Mouse (Mus musculus) heart, adult 2 months (tissue): ENCODE measurements at regions not wholly inside any gene's neighbourhood (a gene's known extent, or its start where the extent isn't known, plus 50 kb on each side); places are given as distances from the start of the nearest gene placed in this dataset.
"Not testable (repeated sequence)": the region's sequence is repeated elsewhere in the genome, so short reads cannot be mapped to it uniquely, and the experiment has no call there.

Experiments used
- DNase-seq, 2 experiments: peaks; one replicate each; pipeline ENCODE4 v3.0.0; 2021
- H3K27ac ChIP-seq: fragments of 200-600 bp; 2 replicates; pipeline ENCODE4 v1.8.1; 2022
- H3K27me3 ChIP-seq: fragments of 200-500 bp; 2 replicates; pipeline ENCODE4 v1.6.1; 2012; ENCODE audit warnings: mild to moderate bottlenecking, low read length, inconsistent platforms, mixed read lengths; ENCODE audit not compliant: control insufficient read depth, insufficient read depth
- H3K36me3 ChIP-seq: fragments of 200-500 bp; 2 replicates; pipeline ENCODE4 v1.6.1; 2012; ENCODE audit warnings: low read length, inconsistent platforms; ENCODE audit not compliant: control insufficient read depth, insufficient read depth
- H3K4me1 ChIP-seq: fragments of 200-500 bp; 2 replicates; pipeline ENCODE4 v1.6.1; 2011; ENCODE audit warnings: low read length; ENCODE audit not compliant: control insufficient read depth, insufficient read depth
- H3K4me3 ChIP-seq: fragments of 200-600 bp; 2 replicates; pipeline ENCODE4 v1.8.1; 2022
- H3K79me2 ChIP-seq: fragments of 200-500 bp; replicated peaks from 2 replicates; pipeline ENCODE4 v1.6.1; 2012; ENCODE audit warnings: mild to moderate bottlenecking, inconsistent platforms, low read length, moderate library complexity, mixed read lengths; ENCODE audit not compliant: control insufficient read depth, insufficient read depth
- H3K9ac ChIP-seq: fragments of 200-500 bp; 2 replicates; pipeline ENCODE4 v1.6.1; 2012; ENCODE audit warnings: low read depth, mild to moderate bottlenecking, control low read depth, inconsistent platforms, low read length, mixed read lengths
- CTCF ChIP-seq: fragments of 200-600 bp; IDR thresholded peaks from 2 replicates; pipeline ENCODE4 v1.8.1; 2022; ENCODE audit warnings: antibody characterized with exemption, mild to moderate bottlenecking, moderate library complexity
- EP300 ChIP-seq: fragments of 200-500 bp; IDR thresholded peaks from 2 replicates; pipeline ENCODE4 v1.6.1; 2011; ENCODE audit warnings: low read depth, low read length, control low read depth; ENCODE audit not compliant: insufficient read depth
- POLR2A ChIP-seq: fragments of 200-500 bp; IDR thresholded peaks from 2 replicates; pipeline ENCODE4 v1.6.1; 2011; ENCODE audit warnings: mild to moderate bottlenecking, low read depth, low read length, control low read depth; ENCODE audit not compliant: insufficient read depth
- WGBS: fragments of 180-500 bp; shearing (Covaris S2); methylation state at CpG from one replicate; pipeline ENCODE4 v1.1.7; 2018; 5-methylcytosine and 5-hydroxymethylcytosine counted together
- intact Hi-C: fragments of 180-260 bp; cut with DNase I; formaldehyde crosslinking; loops from one replicate; pipeline ENCODE4 v1.15.1; 2025

- Histone ChIP-seq H3K27me3 (no peaks in the 10 kb centered on the region), H3K27ac (no peak overlapping the region), H3K4me3 (no peak overlapping the region), H3K36me3 (no peaks in the 10 kb centered on the region), H3K4me1 (no peaks in the 10 kb centered on the region), H3K79me2 (no peaks in the 10 kb centered on the region), H3K9ac (no peak overlapping the region)
- intact Hi-C loops = no loop called here
- DNase-seq = no peak
- 90% methylated on average over 5 of the region's 5 CpGs for WGBS
- TF ChIP-seq CTCF (peak; percentile 16), POLR2A (no peak), EP300 (no peak)
These were observed 89.7 kb upstream of the Shb start for GRCm38 (mm10) chr4:45622017-45622416.

GRCm38 (mm10) chr4:45617126-45617525 lies 84.9 kb upstream of the Shb start:
- intact Hi-C loops = no loop called here
- no peak overlapping the region for H3K4me3 ChIP-seq
- H3K27me3 ChIP-seq = no peaks in the 10 kb centered on the region
- H3K27ac ChIP-seq = no peak overlapping the region
- WGBS = 26% methylated on average over 3 of the region's 3 CpGs
- no peak overlapping the region for H3K9ac ChIP-seq
- no peak for TF ChIP-seq CTCF
- TF ChIP-seq POLR2A = no peak
- no peaks in the 10 kb centered on the region for H3K36me3 ChIP-seq
- no peaks in the 10 kb centered on the region for H3K79me2 ChIP-seq
- H3K4me1 ChIP-seq = no peaks in the 10 kb centered on the region
- no peak for DNase-seq

GRCm38 (mm10) chr4:45613498-45613897 lies 81.2 kb upstream of the Shb start:
- WGBS = 73% methylated on average over 3 of the region's 3 CpGs
- H3K36me3 ChIP-seq, H3K27me3 ChIP-seq, H3K4me3 ChIP-seq, H3K79me2 ChIP-seq, H3K4me1 ChIP-seq, DNase-seq, H3K27ac ChIP-seq, H3K9ac ChIP-seq: not testable (repeated sequence)
- intact Hi-C loops = loop anchor here (2.0 kb wide), 1 partner anchor 197 kb away; no protein-coding TSS in a partner anchor

GRCm38 (mm10) chr4:45612132-45612531 lies 79.9 kb upstream of the Shb start:
- no peaks in the 10 kb centered on the region for H3K4me1 ChIP-seq
- TF ChIP-seq EP300 (no peak), CTCF (peak; percentile 78)
- WGBS = 21% methylated on average over 5 of the region's 5 CpGs
- no peak overlapping the region for H3K27ac ChIP-seq
- H3K36me3 ChIP-seq = no peaks in the 10 kb centered on the region
- H3K79me2 ChIP-seq = no peaks in the 10 kb centered on the region
- H3K9ac ChIP-seq = no peak overlapping the region
- no peak overlapping the region for H3K4me3 ChIP-seq
- no peaks in the 10 kb centered on the region for H3K27me3 ChIP-seq
- intact Hi-C loops = loop anchor here (2.0 kb wide), 1 partner anchor 195 kb away; no protein-coding TSS in a partner anchor
- peak; percentile 33 to 69 for DNase-seq

GRCm38 (mm10) chr4:45610937-45611336 lies 78.7 kb upstream of the Shb start:
- no peak overlapping the region for H3K27ac ChIP-seq

GRCm38 (mm10) chr4:45606578-45606977 lies 74.3 kb upstream of the Shb start:
- intact Hi-C loops = no loop called here
- WGBS = 32% methylated on average over 7 of the region's 7 CpGs
- H3K27ac ChIP-seq = no peak overlapping the region
- H3K79me2 ChIP-seq = no peaks in the 10 kb centered on the region
- no peak for DNase-seq
- no peaks in the 10 kb centered on the region for H3K27me3 ChIP-seq
- H3K9ac ChIP-seq = no peak overlapping the region
- TF ChIP-seq EP300 (no peak), POLR2A (no peak), CTCF (no peak)
- no peaks in the 10 kb centered on the region for H3K4me1 ChIP-seq
- no peak overlapping the region for H3K4me3 ChIP-seq
- no peaks in the 10 kb centered on the region for H3K36me3 ChIP-seq

More at GRCm38 (mm10) chr4:45610937-45611336, 78.7 kb upstream of the Shb start:
- intact Hi-C loops = no loop called here
- Histone ChIP-seq H3K36me3 (no peaks in the 10 kb centered on the region), H3K27me3 (no peaks in the 10 kb centered on the region), H3K79me2 (no peaks in the 10 kb centered on the region), H3K4me1 (no peaks in the 10 kb centered on the region), H3K4me3 (no peak overlapping the region), H3K9ac (no peak overlapping the region)
- no peak for DNase-seq
- WGBS = 80% methylated on average over 5 of the region's 5 CpGs
- no peak for TF ChIP-seq EP300
- TF ChIP-seq POLR2A = no peak
- no peak for TF ChIP-seq CTCF

- Histone ChIP-seq H3K4me3 (no peak overlapping the region), H3K4me1 (no peaks in the 10 kb centered on the region), H3K27me3 (no peaks in the 10 kb centered on the region), H3K27ac (no peak overlapping the region), H3K79me2 (no peaks in the 10 kb centered on the region), H3K36me3 (no peaks in the 10 kb centered on the region), H3K9ac (no peak overlapping the region)
- intact Hi-C loops = no loop called here
- DNase-seq = peak in 1 of 2 experiments; percentile 8
- TF ChIP-seq CTCF (no peak), POLR2A (no peak), EP300 (no peak)
- WGBS = 84% methylated on average over 4 of the region's 4 CpGs
These were observed 73.4 kb upstream of the Shb start for GRCm38 (mm10) chr4:45605681-45606080.
